Mouse (Mus musculus): ENCODE results near the gene 1700001J03Rik.
"Not testable (repeated sequence)": the region's sequence is repeated elsewhere in the genome, so short reads cannot be mapped to it uniquely, and the experiment has no call there.

1700001J03Rik gene

GRCm38 (mm10) chr5:146188144-146188543 lies 3.0 kb upstream of the 1700001J03Rik start:
- no peak for DNase-seq (ENCODE audit: low read depth)

DNA sequence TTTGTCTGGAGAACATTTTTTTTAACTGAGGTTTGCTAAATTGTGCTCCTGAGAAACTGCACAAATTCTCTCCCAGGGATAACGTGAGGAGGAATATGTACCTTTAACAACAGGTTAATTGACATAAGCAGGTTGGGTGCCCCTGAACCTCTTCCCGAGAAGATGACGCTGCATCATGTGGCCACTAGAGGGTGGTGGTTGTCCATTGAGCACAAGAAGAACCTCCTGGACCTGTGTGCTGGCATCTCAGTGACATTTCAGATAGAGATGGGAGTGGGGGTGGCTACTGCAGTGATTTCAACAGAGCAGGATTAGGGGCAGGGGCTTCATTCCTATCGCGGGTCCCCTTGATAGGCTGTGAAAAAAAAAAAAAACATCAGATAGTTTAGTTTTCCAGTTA lies 2.3 kb upstream of the 1700001J03Rik start:
- peak; percentile 62 for DNase-seq (ENCODE audit: low read depth)

DNA sequence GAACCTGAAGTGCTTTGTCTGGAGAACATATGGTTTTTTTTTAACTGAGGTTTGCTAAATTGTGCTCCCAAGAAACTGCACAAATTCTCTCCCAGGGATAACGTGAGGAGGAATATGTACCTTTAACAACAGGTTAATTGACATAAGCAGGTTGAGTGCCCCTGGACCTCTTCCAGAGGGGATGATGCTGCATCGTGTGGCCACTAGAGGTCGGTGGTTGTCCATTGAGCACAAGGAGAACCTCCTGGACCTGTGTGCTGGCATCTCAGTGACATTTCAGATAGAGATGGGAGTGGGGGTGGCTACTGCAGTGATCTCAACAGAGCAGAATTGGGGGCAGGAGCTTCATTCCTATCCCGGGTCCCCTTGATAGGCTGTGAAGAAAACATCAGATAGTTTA lies 12.4 kb downstream of the 1700001J03Rik start:
- not testable (repeated sequence) for DNase-seq (ENCODE audit: low read depth)

- DNase-seq (ENCODE audit: low read depth) = not testable (repeated sequence)
Observed at GRCm38 (mm10) chr5:146170621-146171020, 14.5 kb downstream of the 1700001J03Rik start, which contains the start of gene Gm6309. Gene Gm6309 (minus strand): TSS chr5:146170721.

GRCm38 (mm10) chr5:146160439-146160838 lies 24.7 kb downstream of the 1700001J03Rik start, which contains the start of gene Gm5565:
Gene Gm5565 (minus strand): TSS chr5:146160539.
- DNase-seq (ENCODE audit: low read depth) = not testable (repeated sequence)

DNA sequence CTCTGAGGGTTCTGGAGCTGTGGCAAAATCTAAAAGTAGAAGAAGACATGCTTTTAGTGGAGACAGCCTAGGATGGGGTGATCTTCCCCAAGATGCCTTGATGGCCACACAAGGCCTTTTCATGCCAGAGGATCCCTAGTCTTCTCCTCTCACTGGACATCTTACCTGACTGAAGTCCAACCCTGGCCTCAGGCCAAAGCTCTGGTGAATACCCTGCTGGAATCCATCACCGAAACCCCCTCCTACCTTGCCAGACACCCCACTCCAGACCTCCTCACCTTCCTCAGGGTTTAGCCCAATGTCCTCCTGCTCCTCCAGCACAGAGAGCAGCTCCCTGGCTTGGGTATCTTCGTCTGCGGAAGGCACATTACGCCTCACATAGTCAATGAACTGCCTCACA lies 26.8 kb downstream of the 1700001J03Rik start:
- DNase-seq (ENCODE audit: low read depth) = not testable (repeated sequence)

- no peak for DNase-seq (ENCODE audit: low read depth)
Observed at GRCm38 (mm10) chr5:146150454-146150853, 34.6 kb downstream of the 1700001J03Rik start.

DNA sequence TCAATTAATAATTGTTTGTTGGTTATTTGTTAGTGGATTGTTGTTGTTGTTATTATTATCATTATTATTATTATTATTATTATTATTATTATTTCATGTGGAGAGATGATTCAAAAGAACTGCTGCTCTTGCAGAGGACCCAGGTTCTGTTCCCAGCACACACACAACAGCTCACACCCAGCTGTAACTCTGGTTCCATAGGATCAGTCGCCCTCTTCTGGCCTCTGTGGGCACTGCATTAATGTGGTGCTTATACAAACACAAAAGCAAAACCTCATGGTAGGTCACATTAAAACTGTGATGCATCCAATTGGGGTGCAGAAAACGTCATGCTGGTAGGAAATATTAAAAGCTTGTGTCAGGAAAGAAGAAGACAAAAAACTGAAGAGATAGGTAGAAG lies 37.2 kb downstream of the 1700001J03Rik start:
- DNase-seq (ENCODE audit: low read depth) = peak; percentile 17

Measured in naive thymus-derived CD4-positive, alpha-beta T cell, adult 2 months (primary cell).